Mouse (Mus musculus): ENCODE measurements around the gene Gcnt3.

Gene Gcnt3

GRCm38 (mm10) chr9:69999318-69999717 lies 38.6 kb downstream of the Gcnt3 start:
- DNase-seq = no peak

GRCm38 (mm10) chr9:69994547-69994946 lies 43.3 kb downstream of the Gcnt3 start:
- no peak for DNase-seq

GRCm38 (mm10) chr9:69993479-69993878 lies 44.4 kb downstream of the Gcnt3 start:
- no peak for DNase-seq

- no peak for DNase-seq
These were observed 45.0 kb downstream of the Gcnt3 start for GRCm38 (mm10) chr9:69992841-69993277.

- DNase-seq = no peak
These were observed 47.5 kb downstream of the Gcnt3 start for GRCm38 (mm10) chr9:69990346-69990745.

- peak; percentile 98 for DNase-seq
These were observed 48.4 kb downstream of the Gcnt3 start, which contains the start of gene Bnip2 for GRCm38 (mm10) chr9:69989303-69990121. TSS of gene Bnip2 (plus strand) at chr9:69989466.

GRCm38 (mm10) chr9:69988706-69989302 lies 49.1 kb downstream of the Gcnt3 start:
- no peak for DNase-seq

GRCm38 (mm10) chr9:69987579-69987978 lies 50.3 kb downstream of the Gcnt3 start:
- DNase-seq = peak; percentile 68 to 71

GRCm38 (mm10) chr9:69986571-69986970 lies 51.3 kb downstream of the Gcnt3 start:
- DNase-seq = no peak

GRCm38 (mm10) chr9:69986063-69986462 lies 51.8 kb downstream of the Gcnt3 start:
- no peak for DNase-seq

- no peak for DNase-seq
These were observed 52.4 kb downstream of the Gcnt3 start for GRCm38 (mm10) chr9:69985526-69985925.

Measured in cerebellum, postnatal 14 days (tissue).